Mouse (Mus musculus) left cerebral cortex, postnatal 4 days (tissue): Measurements from ENCODE around the gene E030030I06Rik. TPM values are rescaled to one million over a fixed set of nuclear protein-coding genes. Genes with fewer than 3 reads are reported as not detected.
"Not testable (repeated sequence)": the region's sequence is repeated elsewhere in the genome, so short reads cannot be mapped to it uniquely, and the experiment has no call there.

Experiments
- DNase-seq: peaks from one replicate; pipeline ENCODE4 v3.0.0-alpha.2; 2022
- intact Hi-C: fragments of 180-260 bp; cut with DNase I; formaldehyde crosslinking; loops from one replicate; pipeline ENCODE4 v1.15.1; 2025
- total RNA-seq, 2 experiments: library from RNA; stranded (reverse); gene quantifications; 2 replicates each; pipeline ENCODE4 v1.2.3; 2021

E030030I06Rik gene
- total RNA-seq = 1 to 10 TPM in 1 of 2 experiments, under 1 TPM in 1; 0.77 to 2.1 TPM

- intact Hi-C loops = no loop called here
- DNase-seq = no peak
Observed at GRCm38 (mm10) chr10:22149073-22149690, at the start of gene E030030I06Rik. Gene E030030I06Rik, minus strand, starts transcription at chr10:22149270.

GRCm38 (mm10) chr10:22191035-22191434, 42.0 kb upstream of the E030030I06Rik start:
- not testable (repeated sequence) for DNase-seq

GRCm38 (mm10) chr10:22176515-22176914, 27.4 kb upstream of the E030030I06Rik start:
- intact Hi-C loops, DNase-seq: not testable (repeated sequence)

More at GRCm38 (mm10) chr10:22191035-22191434, 42.0 kb upstream of the E030030I06Rik start:
- intact Hi-C loops = not testable (repeated sequence)

DNA sequence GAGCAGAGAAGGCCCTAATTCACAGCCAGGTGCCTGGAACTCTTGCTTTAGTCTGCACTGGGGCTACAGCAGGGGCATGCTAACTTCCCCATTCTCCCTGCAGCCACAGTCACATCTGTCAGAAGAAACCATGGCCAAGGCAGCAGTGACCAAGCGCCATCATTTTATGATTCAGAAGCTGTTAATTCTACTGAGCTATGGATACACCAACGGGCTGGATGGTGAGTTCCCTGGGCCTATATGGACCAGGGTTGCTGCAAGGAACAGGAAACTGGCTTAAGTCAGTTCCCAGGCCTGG, 25.1 kb upstream of the E030030I06Rik start:
- DNase-seq, intact Hi-C loops: not testable (repeated sequence)

DNA sequence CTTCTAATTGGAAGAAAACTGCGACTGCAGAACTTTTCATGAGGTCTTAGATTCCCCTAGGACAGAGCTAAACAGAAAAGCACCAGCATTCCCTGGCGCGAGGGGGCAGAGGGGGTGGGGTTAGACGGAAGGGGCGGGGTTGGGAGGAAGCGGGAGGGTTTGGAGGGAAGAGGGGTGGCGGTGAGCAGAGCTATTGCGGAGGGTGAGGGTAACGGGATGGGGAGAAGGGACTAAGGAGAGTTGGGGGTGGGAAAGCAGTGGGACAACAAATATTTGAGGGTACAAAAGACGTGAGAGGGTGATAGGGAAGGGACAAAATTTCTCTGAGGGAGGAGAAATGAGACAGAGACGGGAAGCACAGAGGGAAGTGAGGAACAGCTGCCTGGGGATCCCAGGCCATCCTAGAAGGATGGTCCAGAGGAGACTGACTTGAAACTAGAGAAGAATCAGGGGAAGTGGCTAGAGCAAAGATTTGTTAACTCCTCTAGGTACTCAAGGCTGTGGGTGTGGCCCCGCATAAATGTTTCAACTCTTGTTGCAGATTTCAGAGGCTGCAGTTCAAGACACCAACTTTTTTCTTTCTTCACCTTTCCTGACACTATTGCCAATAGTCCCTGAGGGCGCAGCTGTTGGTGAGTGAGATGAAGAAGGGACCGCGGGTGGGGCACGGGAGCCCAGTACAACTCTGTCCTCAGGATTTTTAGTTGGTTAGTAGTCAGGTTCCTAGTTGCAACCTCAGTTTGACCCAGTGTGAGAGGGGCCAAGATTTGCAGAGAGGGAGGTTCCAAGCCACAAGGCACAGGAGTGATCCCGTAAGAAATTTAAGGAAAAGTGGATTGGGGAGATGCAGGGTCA, 24.5 kb upstream of the E030030I06Rik start:
- intact Hi-C loops, DNase-seq: not testable (repeated sequence)

DNA sequence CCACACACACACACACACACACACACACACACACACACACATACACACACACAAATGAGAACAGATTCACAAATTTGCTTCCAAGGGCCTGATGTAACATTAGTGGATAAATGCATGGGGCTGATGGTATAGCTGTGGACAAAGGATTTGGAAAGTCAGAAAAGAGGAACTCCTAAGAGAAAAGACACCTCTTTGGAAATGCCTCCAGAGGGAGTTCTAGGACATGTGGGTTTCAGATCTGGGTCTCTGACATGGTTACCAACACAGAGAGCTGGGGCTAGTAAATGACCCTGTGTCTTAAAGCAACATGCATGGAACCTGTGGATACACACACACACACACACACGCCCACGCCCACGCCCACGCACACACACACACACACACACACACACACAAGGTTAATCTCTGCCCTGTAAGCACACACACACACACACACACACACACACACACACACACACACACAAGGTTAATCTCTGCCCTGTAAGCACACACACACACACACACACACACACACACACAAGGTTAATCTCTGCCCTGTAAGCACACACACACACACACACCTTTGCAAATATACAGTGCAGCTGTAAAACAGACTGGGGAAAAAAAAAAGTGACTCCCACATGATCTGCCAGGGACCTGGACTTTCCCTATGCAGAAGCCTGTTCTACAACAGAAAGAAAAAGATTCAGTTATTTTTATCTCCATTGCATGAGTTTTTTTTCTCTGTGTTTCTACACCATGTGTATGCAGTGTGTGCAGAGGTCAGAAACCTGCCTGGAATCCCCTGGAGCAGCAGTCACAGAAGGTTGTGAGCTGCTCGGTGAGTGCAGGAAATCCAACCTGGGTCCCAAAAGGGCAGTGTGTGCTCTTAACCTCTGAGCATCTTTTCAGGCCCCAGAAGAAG, 23.6 kb upstream of the E030030I06Rik start:
- intact Hi-C loops, DNase-seq: not testable (repeated sequence)

GRCm38 (mm10) chr10:22169116-22169515, 20.0 kb upstream of the E030030I06Rik start:
- intact Hi-C loops = not testable (repeated sequence)

DNA sequence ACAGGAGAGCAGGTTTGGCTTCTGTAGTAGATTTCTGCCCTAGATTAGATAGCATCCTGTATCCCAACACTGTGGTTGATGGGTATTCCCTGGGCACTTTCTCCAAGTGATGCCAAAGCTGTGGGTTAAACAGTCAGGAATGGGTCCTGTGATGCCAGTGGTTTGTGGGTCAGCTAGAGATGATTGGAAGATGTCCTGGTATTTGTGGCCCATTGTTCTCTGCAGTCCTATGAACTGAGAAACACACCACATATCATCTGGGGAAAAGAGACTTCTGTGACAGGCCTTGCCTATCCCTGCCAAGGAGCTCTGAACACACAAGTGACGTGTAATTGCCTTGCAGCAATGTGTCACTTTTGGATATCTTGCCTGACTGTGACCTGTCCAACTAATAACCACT, 18.0 kb upstream of the E030030I06Rik start:
- intact Hi-C loops, DNase-seq: not testable (repeated sequence)

More at GRCm38 (mm10) chr10:22169116-22169515, 20.0 kb upstream of the E030030I06Rik start:
- DNase-seq = not testable (repeated sequence)

DNA sequence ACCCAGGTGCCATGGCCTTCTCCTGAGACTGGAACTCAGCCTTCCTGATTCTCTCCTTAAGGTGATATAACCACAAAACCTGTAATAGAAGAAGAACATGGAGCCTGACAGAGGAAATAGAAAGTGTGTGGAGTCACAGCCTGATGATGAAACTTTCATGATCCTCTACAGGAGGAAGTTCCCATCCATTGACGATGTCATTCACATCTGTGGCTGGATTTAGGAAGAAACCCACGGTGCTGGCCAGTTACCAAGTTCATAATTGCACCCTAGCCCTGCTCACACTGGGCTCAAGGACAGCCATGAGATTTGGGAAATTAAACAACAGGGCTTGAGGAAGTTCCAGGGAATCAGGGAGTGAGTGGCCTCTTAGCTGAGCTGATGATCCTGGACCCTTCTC, 17.0 kb upstream of the E030030I06Rik start:
- intact Hi-C loops = not testable (repeated sequence)

GRCm38 (mm10) chr10:22165328-22166003, 16.4 kb upstream of the E030030I06Rik start:
- intact Hi-C loops, DNase-seq: not testable (repeated sequence)

More for the DNA sequence above, 17.0 kb upstream of the E030030I06Rik start:
- DNase-seq = not testable (repeated sequence)

GRCm38 (mm10) chr10:22163705-22164583, 14.9 kb upstream of the E030030I06Rik start:
- peak; percentile 75 for DNase-seq
- intact Hi-C loops = not testable (repeated sequence)

DNA sequence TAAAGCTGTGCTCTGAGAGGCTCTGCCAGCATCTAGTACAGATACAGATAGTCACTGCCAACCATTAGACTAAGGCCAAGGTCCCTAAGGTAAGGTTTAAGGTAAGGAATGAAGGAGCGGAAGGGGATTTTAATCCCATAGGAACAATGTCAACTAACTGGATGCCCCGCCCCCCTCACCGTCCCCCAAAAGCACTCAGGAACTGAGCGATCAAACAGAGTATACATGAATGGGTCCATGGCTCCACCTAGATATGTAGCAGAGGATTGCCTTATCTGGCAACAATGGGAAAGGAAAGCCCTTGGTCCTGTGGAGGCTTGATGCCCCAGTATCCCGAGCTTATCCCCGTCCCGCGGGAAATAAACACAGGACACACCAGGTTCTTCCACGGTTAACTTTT, 14.2 kb upstream of the E030030I06Rik start:
- DNase-seq, intact Hi-C loops: not testable (repeated sequence)

DNA sequence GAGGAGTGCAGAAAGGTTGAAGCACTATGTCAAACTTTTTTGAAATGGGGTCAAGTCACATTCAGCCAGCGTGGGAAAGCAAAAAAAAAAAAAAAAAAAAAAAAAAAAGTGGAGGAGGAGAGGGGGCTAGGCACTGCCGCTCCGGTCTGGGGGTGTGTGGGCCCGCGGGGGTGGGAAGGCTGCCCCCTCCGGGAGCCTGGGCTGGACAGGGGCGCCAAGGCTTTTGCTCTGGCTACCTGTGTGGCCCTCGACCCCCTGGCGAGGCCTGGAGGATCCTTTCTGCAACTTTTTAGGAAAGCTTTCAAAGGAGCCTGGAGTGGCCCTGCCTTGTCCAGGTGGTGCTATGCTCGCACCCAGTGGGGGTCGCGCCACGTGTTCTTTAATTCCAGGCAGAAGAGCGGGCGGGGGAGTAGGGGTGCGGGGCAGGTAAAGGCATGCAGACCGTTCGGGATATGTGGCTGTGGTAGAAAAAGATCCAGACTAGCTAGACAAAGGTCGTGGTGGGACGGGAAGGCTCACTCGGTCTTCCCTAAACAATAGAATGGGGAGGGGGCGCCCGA, 10.6 kb upstream of the E030030I06Rik start:
- no peak for DNase-seq
- intact Hi-C loops = loop anchor here (10.0 kb wide), 1 partner anchor 125 kb away; no protein-coding TSS in a partner anchor

GRCm38 (mm10) chr10:22159131-22159561, 10.1 kb upstream of the E030030I06Rik start:
- intact Hi-C loops = loop anchor here (10.0 kb wide), 1 partner anchor 124 kb away; no protein-coding TSS in a partner anchor
- no peak for DNase-seq

DNA sequence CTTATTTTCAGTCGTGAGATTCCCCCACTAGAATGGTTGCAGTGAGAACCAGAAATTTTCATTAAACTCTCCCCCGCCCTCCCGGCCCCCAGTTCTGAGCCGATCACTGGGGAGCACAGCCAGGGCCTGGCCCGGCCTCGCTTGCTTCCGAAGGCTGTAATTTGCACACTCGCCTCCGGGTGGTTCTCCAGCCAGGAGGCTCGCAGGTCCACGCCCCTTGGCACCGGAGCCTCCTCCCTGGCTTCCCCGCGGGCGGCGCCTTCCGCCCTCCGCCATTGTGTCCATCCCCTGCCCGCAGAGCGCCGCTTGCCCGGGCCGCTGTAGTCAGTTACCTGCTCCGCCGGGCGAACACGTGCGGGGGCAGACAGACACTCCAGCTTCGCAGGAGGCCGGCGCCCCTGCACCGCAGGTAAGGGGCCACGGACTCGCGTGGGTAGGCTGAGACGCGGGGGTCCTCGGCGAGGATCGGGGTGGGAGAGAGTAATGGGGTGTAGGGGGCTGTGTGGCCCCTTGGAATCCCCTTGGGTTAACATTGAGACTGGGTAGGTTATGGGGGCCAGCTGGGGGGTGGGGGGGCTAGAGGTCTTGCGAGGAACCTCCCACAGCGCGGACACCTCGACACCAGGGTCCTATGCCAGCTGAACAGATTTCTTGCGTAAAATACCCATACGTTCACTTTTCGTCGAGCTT, 9.4 kb upstream of the E030030I06Rik start, which contains the start of the genes Raet1e and H60b:
TSS of gene Raet1e (plus strand) at position 260 of the 690 bp plus-strand sequence.
TSS of gene H60b (plus strand) at position 277 of the 690 bp plus-strand sequence.
- intact Hi-C loops = loop anchor here (10.0 kb wide), 1 partner anchor 124 kb away; no protein-coding TSS in a partner anchor
- peak; percentile 57 for DNase-seq

DNA sequence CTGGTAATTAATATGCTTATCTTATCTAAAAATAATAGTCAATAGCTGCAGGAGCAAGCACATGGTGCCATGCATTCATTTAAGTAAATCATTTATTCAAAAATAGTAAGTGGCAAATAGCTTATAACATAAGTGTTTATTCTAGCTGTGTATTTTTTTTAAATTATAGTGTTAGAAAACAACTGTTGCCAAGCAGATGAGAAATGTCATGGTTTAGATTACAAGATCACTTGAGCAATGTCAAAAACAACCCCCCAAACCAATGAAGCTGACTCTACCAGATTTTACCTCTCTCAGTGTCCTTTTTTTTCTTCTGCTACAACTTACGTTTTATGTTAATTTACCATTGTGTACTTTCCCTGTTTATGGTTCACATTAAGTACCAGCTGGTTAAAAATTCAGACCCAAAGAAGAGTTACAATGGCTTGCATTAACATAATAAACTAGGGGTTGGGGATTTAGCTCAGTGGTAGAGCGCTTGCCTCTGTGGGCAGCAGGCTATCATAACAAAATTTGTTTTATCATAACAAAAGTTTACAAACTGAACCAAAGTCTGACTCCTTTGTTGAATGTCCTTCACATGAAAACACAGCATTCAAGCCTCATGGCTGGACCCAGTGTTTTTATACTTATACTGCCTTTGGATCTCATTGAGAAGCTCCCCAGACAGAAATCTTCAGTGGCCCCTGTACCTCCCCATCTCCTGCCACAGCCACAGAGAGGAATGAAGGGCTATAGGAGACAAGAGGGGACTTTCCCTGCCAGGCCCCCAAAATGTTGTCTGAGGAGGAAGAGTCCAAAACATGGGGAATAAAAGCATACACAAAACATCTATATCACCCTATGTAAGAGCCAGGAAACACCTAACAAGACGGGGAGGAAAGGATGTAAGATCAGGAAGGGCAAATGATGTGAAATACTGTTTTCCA, 6.1 kb upstream of the E030030I06Rik start:
- no peak for DNase-seq
- intact Hi-C loops = loop anchor here (10.0 kb wide), 1 partner anchor 120 kb away; no protein-coding TSS in a partner anchor
